Mouse (Mus musculus) cerebellum, postnatal 14 days (tissue): ENCODE data around the gene Vmn1r135.
"Not testable (repeated sequence)": the region's sequence is repeated elsewhere in the genome, so short reads cannot be mapped to it uniquely, and the experiment has no call there.

Experiments used
- DNase-seq, 2 experiments: peaks; one replicate each; pipeline ENCODE4 v3.0.0; 2021; ENCODE audit warnings: mixed read lengths in 2 of 2

Gene Vmn1r135

DNA sequence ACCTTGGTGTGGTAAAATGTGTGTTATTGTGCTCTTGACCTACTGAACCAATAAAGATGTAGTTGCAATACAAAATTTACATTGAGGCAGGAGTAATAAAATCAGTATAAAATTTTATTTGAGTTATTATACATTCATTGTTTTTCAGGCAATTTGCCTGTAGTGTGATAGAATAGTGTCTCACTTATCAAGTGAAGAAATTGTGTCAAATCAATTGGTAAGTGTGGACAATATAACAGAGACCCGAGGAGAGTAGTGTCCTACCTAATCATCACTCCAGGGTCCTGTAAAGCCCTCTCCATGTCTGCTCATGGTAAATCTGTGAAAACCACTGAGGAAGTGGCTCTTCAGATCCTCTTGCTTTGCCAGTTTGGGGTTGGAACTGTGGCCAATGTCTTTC, at the start of gene Vmn1r135:
Gene Vmn1r135 (plus strand): TSS at position 301 of the 400 bp plus-strand sequence.
- DNase-seq = not testable (repeated sequence)

DNA sequence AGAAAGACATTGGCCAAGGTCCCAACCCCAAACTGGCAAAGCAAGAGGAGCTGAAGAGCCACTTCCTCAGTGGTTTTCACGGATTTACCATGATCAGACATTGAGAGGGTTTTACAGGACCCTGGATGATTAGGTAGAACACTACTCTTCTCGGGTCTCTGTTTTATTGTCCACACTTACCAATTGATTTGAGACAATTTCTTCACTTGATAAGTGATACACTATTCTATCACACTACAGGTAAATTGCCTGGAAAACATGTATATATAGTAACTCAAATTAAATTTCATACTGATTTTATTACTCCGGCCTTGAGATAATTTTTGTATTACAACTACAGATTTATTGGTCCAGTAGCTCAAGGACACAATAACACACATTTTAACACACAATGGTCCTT, 35.5 kb upstream of the Vmn1r135 start, which contains the start of gene Gm4177:
Gene Gm4177 (minus strand): TSS at position 101 of the 400 bp plus-strand sequence.
- not testable (repeated sequence) for DNase-seq

DNA sequence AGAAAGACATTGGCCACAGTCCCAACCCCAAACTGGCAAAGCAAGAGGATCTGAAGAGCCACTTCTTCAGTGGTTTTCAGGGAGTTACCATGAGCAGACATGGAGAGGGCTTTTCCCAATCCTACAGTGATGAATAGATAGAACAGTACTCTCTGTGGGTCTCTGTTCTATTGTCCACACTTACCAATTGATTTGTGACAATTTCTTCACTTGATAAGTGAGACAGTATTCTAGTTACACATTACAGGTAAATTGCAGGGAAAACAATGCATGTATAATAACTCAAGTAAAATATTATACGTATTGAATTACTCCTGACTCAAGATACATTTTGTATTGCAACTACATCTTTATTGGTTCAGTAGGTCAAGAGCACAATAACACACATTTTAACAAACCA, 12.0 kb downstream of the Vmn1r135 start, which contains the start of gene Gm5725:
Gene Gm5725 (minus strand): TSS at position 101 of the 400 bp plus-strand sequence.
- not testable (repeated sequence) for DNase-seq
